Mouse (Mus musculus) MN1 (cell line): ENCODE measurements around the gene Efnb3.

Experiments
- DNase-seq: peaks from one replicate; pipeline ENCODE4 v3.0.0-alpha.2; 2016; ENCODE audit warnings: low spot score

The Efnb3 gene

GRCm38 (mm10) chr11:69582230-69582805 is 22.3 kb upstream of the Efnb3 start:
- no peak for DNase-seq

- DNase-seq, result no peak
Observed at GRCm38 (mm10) chr11:69581814-69582213, 21.8 kb upstream of the Efnb3 start.

- peak; percentile 93 for DNase-seq
Observed at GRCm38 (mm10) chr11:69581147-69581688, 21.2 kb upstream of the Efnb3 start.

GRCm38 (mm10) chr11:69580572-69581146 is 20.7 kb upstream of the Efnb3 start:
- no peak for DNase-seq

GRCm38 (mm10) chr11:69580091-69580514 is 20.1 kb upstream of the Efnb3 start, which contains the start of the genes Wrap53 and Trp53:
TSS of gene Wrap53 (minus strand) at chr11:69580255.
TSS of gene Trp53 (plus strand) at chr11:69580359.
- peak; percentile 94 for DNase-seq

- DNase-seq, result peak; percentile 98
Observed at GRCm38 (mm10) chr11:69579128-69580017, 19.4 kb upstream of the Efnb3 start.

GRCm38 (mm10) chr11:69578301-69578700 is 18.3 kb upstream of the Efnb3 start:
- DNase-seq, result no peak

GRCm38 (mm10) chr11:69576307-69576706 is 16.3 kb upstream of the Efnb3 start:
- no peak for DNase-seq

- DNase-seq, result peak; percentile 36
Observed at GRCm38 (mm10) chr11:69575220-69575619, 15.2 kb upstream of the Efnb3 start.

- DNase-seq, result no peak
Observed at GRCm38 (mm10) chr11:69565131-69565530, 5.1 kb upstream of the Efnb3 start.

GRCm38 (mm10) chr11:69564391-69564790 is 4.4 kb upstream of the Efnb3 start:
- no peak for DNase-seq

- no peak for DNase-seq
Observed at GRCm38 (mm10) chr11:69563373-69563772, 3.4 kb upstream of the Efnb3 start.

GRCm38 (mm10) chr11:69560896-69561854 is 1.2 kb upstream of the Efnb3 start:
- no peak for DNase-seq

GRCm38 (mm10) chr11:69559183-69559582 is 822 bp downstream of the Efnb3 start:
- no peak for DNase-seq

GRCm38 (mm10) chr11:69558756-69559155 is 1.2 kb downstream of the Efnb3 start:
- no peak for DNase-seq

GRCm38 (mm10) chr11:69557381-69557958 is 2.5 kb downstream of the Efnb3 start:
- DNase-seq, result peak; percentile 40

- DNase-seq, result no peak
Observed at GRCm38 (mm10) chr11:69554539-69555140, 5.4 kb downstream of the Efnb3 start.

- no peak for DNase-seq
Observed at GRCm38 (mm10) chr11:69553341-69553721, 6.7 kb downstream of the Efnb3 start.

GRCm38 (mm10) chr11:69552622-69553340 is 7.2 kb downstream of the Efnb3 start:
- no peak for DNase-seq

GRCm38 (mm10) chr11:69551310-69551709 is 8.7 kb downstream of the Efnb3 start:
- no peak for DNase-seq
